In the genomic region with DNA sequence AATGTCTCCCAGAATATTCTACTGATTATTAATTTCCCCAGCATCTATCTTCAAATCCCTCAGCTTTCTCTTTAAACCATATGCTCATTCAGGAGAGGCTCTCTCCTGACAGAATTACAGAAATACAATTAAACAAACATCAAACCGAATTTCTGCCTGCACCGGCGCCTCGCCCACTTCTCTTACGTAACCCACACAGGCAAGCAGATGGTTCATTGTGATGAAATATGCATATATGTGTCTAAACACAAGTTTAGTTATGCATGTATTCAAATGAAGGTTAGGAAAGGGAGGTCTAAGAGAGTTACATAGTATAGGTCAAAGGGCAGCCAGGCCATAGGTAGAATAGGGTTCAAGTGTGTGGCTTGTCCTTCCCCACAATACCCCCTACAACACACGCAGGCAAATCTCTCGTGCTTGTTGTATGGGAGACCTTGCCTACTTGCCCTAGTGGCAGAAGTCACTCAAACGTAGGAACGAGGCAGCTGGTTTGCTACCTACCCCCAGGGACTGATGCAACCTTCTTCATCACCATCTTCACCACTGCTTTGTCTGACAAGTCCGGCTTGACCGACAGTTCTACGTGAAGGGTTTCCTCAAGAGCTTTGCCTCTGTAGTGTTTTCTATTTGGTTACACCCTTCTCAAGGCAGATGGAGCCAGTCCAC, we compare ENCODE assay signal across 16 mouse cellular contexts.
DNase-seq lines count a peak whose midpoint lies in the region; ATAC-seq and TF ChIP-seq lines count a peak whose summit lies in the region.
"Had no signal": no experiment of that assay in that cellular context is flagged by ENCODE, and none has a peak within 500 bp of the region (broad histone marks: within the 10 kb centered on the region; RNA-seq: fewer than 3 reads in every experiment).

No protein-coding gene starts in this region.

- no peaks in the 10 kb centered on the region for H3K36me3 ChIP-seq in lung, embryonic 15.5 days
- no peaks in the 10 kb centered on the region for H3K36me3 ChIP-seq in stomach, postnatal 0 days (ENCODE audit: control insufficient read depth, insufficient read depth, low read length)
- H3K36me3 ChIP-seq: liver, embryonic 12.5 days had no signal

- DNase-seq in lung, postnatal 25 days (ENCODE audit: low spot score) = no peak
- DNase-seq in frontal cortex, postnatal 36 days (ENCODE audit: low spot score in 2 of 2) = peak; percentile 61 to 85
- DNase-seq in left cerebral cortex, postnatal 14 days (ENCODE audit: low spot score in 2 of 2) = peak; percentile 67 to 78
- no peak for DNase-seq in stomach, postnatal 0 days (ENCODE audit: low spot score)
- no peak for DNase-seq in retina, embryonic 14.5 days (ENCODE audit: low spot score)
- no peak for DNase-seq in cerebellum, postnatal 25 days
- DNase-seq: cerebellum, adult 11-12 months; forebrain, postnatal 0 days; kidney, adult 9 months; lung, postnatal 4 days; midbrain, embryonic 14.5 days had no signal

- no peak overlapping the region for H3K4me2 ChIP-seq in lung, embryonic 15.5 days
- H3K4me2 ChIP-seq in stomach, postnatal 0 days (replicated peaks; ENCODE audit: low read depth) = no peak overlapping the region
- H3K4me2 ChIP-seq: hindbrain, embryonic 14.5 days; liver, embryonic 12.5 days had no signal

- H3K27ac ChIP-seq in lung, embryonic 15.5 days = peak overlapping the region; percentile 79; the same call in 1 of the 2 replicates
- no peak overlapping the region for H3K27ac ChIP-seq in stomach, postnatal 0 days (replicated peaks)
- H3K27ac ChIP-seq: hindbrain, embryonic 14.5 days; liver, embryonic 12.5 days had no signal

- TF ChIP-seq CTCF in stomach, postnatal 0 days (IDR thresholded peaks at IDR 0.05; ENCODE audit: low read depth) = no peak

- no peak overlapping the region for H3K9ac ChIP-seq in lung, embryonic 15.5 days
- no peak overlapping the region for H3K9ac ChIP-seq in stomach, postnatal 0 days (ENCODE audit: low read length)
- H3K9ac ChIP-seq: forebrain, postnatal 0 days; hindbrain, embryonic 14.5 days; liver, embryonic 12.5 days had no signal

- TF ChIP-seq EP300 in stomach, postnatal 0 days (optimal IDR thresholded peaks at IDR 0.05) = no peak

- H3K4me1 ChIP-seq in lung, embryonic 15.5 days = peaks cover 24% of the 10 kb centered on the region; the same call in 1 of the 2 replicates
- H3K4me1 ChIP-seq in stomach, postnatal 0 days (replicated peaks; ENCODE audit: control insufficient read depth, insufficient read depth) = no peaks in the 10 kb centered on the region
- H3K4me1 ChIP-seq: liver, embryonic 12.5 days had no signal

- WGBS in lung, embryonic 15.5 days = 64% methylated on average over 12 of the region's 12 CpGs
- WGBS in stomach, postnatal 0 days = 75% methylated on average over 12 of the region's 12 CpGs

- intact Hi-C loops in left cerebral cortex, postnatal 14 days (cut with DNase I) = no loop called here

- H3K9me3 ChIP-seq in lung, embryonic 15.5 days = no peaks in the 10 kb centered on the region
- H3K9me3 ChIP-seq in stomach, postnatal 0 days (ENCODE audit: control insufficient read depth, low read length) = no peaks in the 10 kb centered on the region
- H3K9me3 ChIP-seq: liver, embryonic 12.5 days had no signal

- ATAC-seq in lung, embryonic 15.5 days (ENCODE audit: borderline replicate concordance, extremely low read depth, low FRiP score, low TSS enrichment) = no peak
- ATAC-seq in stomach, postnatal 0 days (ENCODE audit: low FRiP score, low TSS enrichment) = peak; percentile 25; the same call in 1 of the 2 replicates
- ATAC-seq: activated CD4-positive, CD25-positive, alpha-beta regulatory T cell, adult 4 months; forebrain, postnatal 0 days; liver, embryonic 12.5 days had no signal

- H3K27me3 ChIP-seq in lung, embryonic 15.5 days = no peaks in the 10 kb centered on the region
- H3K27me3 ChIP-seq in stomach, postnatal 0 days (ENCODE audit: control insufficient read depth, insufficient read depth, low read length) = no peaks in the 10 kb centered on the region
- H3K27me3 ChIP-seq: liver, embryonic 12.5 days had no signal

- no peak overlapping the region for H3K4me3 ChIP-seq in lung, embryonic 15.5 days
- H3K4me3 ChIP-seq in stomach, postnatal 0 days (ENCODE audit: low read depth, low read length) = no peak overlapping the region
- H3K4me3 ChIP-seq: erythroblast, embryonic 14.5 days; liver, embryonic 12.5 days had no signal

Comparison
In these comparisons a context has a peak if more than half of its experiments do, and no peak if none do; other contexts are left out.
1. DNase-seq: peak in frontal cortex, postnatal 36 days (2 of 2) and left cerebral cortex, postnatal 14 days (2 of 2); none in lung, postnatal 25 days (single experiment), stomach, postnatal 0 days (single experiment), retina, embryonic 14.5 days (single experiment) and cerebellum, postnatal 25 days (0 of 2).